Mouse (Mus musculus): ENCODE data around the gene Cd300ld5. TPM values are rescaled to one million over a fixed set of nuclear protein-coding genes. Genes with fewer than 3 reads are reported as not detected.
"Not testable (repeated sequence)": the region's sequence is repeated elsewhere in the genome, so short reads cannot be mapped to it uniquely, and the experiment has no call there.

The Cd300ld5 gene
- total RNA-seq (2015): 1.1 TPM in 1 of 2 replicates, not detected in the other
- not detected in 2 replicates for total RNA-seq (2017)

DNA sequence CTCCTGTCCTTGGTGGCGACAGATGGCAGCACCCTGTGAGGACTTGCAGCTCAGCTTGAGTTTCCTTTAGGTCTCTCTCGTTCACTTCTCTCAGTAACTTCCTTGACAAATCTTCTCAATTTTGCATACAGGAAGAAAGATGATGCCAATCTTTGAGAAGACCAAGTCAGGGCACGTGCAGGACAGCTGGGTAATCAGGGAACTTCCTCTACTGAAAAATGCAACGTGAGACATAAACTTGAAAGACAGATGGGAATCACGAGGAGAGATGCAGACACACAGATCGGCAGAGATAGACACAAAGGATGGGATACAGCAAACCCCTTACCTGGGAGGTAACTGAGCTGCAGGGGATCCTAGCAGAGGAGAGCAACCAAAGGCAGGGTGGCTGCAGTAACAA is at the start of gene Cd300ld5:
Gene Cd300ld5, minus strand, starts transcription at position 101 of the 400 bp plus-strand sequence.
- ATAC-seq (ENCODE audit: poor library complexity, severe bottlenecking): not testable (repeated sequence)

DNA sequence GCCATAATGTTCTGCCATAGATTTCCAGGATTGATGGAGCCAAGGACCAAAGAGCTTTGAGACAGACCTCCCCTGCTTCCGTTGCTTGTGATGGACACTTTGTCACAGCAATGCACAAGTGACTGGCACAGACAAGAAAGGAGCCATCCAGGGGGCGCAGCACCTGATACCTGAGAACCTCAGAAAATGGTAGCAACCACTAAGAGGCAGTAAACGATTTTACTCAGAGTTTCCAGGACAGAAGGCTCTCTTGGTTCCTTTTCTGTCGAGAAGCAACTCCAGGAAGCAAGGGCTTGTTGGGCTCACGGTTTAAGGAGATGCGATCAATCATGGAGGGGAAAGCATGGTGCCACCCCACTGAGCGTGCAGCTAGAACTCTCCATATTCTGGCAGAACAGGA is 48.6 kb upstream of the Cd300ld5 start:
- ATAC-seq (ENCODE audit: poor library complexity, severe bottlenecking): no peak

DNA sequence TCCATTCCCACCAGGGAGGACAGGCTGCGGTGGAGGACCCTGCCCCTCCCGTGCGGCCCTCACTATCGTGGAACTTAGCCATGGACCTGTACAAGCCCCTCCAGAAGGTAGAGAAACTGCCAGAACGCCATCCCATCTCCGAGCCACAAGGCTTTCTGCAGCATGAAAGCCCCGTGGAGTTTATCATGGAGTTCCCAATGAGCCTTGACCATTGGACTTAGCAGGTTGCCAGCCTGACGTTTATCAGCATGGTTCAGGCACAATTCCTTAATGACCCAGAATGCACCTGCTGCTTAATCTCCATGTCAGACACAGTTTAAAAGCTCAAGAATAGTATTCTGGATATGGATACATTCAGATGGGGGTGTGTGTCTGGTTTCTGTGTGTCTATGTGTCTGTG is 47.5 kb upstream of the Cd300ld5 start:
- no peak for ATAC-seq (ENCODE audit: poor library complexity, severe bottlenecking)

DNA sequence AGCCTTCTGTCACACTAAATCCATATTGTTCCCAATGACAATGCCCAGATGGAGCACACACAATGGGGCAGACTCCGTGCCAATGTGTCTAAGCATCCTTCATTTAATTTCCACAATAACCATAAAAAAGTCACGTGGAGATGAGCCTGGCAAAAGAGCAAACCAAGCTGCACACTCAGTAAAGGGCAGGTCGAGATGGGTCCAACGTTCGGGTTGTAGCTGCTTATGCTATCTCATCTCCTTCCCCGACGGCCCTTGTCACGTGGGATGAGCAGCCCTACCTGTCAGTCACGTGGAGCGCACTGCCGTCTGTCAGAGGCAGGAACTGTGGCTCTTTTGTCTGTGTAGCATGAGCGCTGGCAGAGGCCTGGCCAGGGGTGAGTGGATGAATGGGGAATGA is 47.0 kb upstream of the Cd300ld5 start:
- ATAC-seq (ENCODE audit: poor library complexity, severe bottlenecking): no peak

DNA sequence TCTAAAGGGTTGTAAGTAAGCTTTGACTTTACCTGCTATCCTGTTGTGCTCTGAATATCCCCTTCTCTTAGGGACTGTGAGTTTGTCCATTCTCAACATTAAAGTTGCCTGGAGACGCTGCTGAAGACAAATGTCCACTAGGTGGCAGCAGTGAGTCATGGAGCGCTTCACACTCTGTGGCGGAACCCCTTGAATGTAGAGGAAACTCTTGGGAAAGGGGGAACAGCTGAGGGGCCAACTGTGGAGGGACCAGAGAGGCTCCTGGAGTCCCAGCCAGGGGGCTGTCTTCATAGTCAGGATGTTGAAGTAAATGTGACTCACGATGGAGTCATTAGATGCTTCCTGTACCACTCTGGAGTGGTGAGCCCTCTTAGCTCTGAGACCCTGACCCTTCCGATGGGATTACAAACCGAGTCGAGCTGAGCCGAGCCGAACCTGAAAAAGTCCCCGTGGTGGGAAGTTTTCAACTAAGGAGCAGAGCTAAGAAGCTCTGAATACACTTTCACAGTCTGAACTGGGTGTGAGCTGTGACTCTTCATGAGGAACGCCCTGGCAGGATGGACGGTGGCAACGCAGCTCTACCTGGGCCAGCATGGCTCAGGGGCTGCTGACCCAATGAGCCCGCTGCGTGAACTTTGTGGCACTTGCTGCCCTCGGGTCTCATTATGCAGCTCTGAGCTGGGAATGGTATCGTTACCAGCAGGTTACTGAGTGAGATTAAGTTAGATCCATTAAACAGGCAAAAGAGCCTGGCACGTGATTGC is 46.0 kb upstream of the Cd300ld5 start:
- ATAC-seq (ENCODE audit: poor library complexity, severe bottlenecking): peak; percentile 76

DNA sequence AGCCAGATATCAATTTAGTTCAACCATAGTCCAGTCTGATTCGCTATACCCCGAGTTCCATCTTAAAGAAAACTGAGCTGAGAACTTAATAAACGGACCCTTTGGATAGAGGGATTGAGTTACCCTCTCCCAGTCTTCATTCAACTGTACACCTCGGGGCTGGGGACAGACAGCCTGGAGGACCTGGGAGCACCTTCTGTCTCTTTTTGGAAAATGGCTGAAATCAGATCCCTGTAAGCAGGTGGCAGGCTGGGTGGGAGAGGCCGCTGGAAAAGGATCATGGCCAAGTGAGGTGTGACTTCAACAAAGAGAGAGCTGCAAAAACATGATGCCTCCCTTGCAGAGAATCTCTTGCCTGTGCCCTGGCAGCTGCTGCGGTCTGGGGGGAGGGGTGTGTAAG is 44.6 kb upstream of the Cd300ld5 start:
- no peak for ATAC-seq (ENCODE audit: poor library complexity, severe bottlenecking)

DNA sequence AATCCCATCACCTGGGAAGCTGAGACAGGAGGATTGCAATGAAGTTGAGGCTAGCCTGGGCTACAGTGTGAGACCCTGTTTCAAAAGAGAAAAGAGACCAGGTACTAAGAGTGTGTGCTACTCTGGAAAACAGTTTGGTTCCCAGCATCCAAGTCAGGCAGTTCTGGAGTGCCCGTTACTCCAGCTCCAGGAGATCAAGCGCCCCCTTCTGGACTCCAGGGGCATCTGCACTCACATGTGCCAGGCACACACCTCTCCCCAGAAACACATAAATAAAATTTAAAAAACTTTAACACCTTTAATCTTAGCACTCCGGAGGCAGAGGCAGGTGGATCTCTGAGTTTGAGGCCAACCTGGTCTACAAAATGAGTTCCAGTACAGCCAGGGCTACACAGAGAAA is 43.8 kb upstream of the Cd300ld5 start:
- ATAC-seq (ENCODE audit: poor library complexity, severe bottlenecking): no peak

DNA sequence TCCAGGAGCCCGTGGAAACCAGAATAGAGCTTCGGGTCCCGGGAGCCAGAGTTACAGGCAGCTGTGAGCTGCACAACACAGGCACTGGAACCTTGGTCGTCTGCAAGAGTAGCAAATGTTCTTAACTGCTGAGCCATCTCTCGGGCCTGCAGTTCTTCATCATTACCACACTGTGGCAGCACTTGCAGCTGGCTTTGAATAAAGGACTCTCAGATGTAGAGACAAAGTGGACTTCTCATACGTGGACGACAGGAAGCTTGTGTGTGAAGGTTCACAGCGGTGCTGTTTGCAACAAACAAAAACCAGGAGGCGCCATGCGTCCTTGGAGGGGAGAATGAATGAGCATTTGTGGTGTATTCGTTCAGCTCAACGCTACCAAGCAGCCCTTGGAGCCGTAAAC is 43.3 kb upstream of the Cd300ld5 start:
- ATAC-seq (ENCODE audit: poor library complexity, severe bottlenecking): peak; percentile 86

DNA sequence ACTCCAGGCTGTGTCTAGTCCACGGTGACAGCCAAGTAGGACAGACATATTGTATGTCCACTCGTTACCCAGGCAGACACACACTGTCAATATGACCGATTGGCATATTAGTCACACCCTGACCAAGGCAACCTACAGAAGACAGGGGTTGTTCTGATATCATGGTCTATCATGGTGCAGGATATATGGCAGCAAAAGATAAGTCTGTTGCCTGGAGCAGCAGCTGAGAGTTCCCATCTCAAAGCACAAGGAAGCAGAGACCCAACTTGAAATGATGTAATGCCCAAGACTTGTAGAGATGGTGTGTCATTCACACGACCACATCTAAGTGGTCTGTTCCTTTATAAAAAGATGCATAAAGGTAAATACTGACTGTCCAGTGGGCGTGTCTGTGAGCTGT is 41.1 kb upstream of the Cd300ld5 start:
- ATAC-seq (ENCODE audit: poor library complexity, severe bottlenecking): no peak

DNA sequence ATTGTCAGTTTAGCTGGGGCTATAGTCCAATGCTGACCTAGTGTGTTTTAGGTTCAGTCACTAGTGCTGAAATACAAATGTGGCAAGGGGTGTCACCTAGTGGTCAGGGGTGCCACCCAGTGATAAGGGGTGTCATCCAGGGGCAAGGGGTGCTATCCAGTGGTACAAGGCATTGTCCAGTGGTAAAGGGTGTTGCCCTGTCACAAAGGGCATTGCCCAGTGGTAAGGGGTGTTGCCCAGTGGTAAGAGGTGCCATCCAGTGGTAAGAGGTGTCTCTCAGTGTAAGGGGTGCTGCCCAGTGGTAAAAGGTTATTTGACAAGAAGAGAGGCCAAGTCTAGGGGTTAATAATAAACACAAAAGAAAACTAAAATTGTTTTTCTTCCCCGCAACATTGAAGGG is 39.9 kb upstream of the Cd300ld5 start:
- peak; percentile 27; the same call in 1 of the 2 replicates for ATAC-seq (ENCODE audit: poor library complexity, severe bottlenecking)

DNA sequence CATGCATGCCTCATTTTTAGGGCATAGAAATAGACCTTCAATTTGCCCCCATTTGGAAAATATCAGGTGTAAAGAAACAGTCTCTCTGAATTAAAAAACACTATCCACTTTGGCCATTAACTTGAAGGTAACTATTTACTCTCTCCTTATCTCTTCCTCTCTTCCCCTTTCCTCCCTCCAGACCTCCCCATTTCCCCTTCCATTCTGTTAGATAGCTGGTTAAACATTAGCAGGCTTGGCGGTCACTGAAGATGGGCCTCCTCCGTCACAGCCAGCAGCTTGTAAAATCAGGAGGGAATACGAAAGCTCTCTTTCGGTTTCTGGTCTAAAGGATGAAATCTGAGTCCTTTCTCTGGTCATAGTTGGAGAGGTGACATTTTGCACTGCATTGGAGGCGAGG is 38.3 kb upstream of the Cd300ld5 start:
- no peak for ATAC-seq (ENCODE audit: poor library complexity, severe bottlenecking)

DNA sequence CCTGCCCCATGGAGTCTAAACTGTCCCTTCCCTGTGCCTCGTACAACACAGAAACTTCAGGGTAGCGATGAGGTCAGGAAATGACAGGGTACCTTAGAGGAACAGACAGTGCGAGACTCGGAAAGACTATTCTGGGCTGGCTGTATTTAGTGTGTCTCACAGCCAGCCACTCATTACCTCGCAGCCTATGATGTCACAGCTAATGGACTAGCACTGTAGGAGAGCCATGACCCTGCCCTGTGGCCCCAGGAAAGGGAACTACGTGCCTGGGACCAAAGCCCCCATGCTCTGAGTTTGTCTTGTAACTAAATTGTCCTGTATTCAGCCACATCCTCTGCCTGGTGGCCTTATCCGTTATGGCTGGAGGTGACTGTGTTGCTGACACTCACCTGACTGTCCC is 37.8 kb upstream of the Cd300ld5 start:
- no peak for ATAC-seq (ENCODE audit: poor library complexity, severe bottlenecking)

DNA sequence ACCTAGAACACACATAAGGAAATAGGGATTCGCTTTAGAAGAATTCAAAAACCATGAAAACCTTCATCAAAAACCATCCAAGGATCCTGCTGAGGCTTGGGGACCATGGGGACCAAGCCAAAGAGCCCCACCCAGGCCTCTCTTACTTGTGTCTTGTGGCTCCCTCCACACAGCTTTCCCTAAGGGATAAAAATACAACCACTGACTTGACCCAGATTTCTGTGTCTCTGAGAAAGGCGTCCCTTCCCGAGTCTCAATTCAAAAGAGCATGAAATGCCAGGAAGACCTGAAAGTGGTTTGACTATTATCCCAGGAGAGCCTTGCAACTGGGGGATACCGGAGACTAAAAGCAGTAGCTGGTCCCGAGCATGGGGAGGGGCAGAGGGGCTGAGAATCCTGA is 35.4 kb upstream of the Cd300ld5 start:
- no peak for ATAC-seq (ENCODE audit: poor library complexity, severe bottlenecking)

DNA sequence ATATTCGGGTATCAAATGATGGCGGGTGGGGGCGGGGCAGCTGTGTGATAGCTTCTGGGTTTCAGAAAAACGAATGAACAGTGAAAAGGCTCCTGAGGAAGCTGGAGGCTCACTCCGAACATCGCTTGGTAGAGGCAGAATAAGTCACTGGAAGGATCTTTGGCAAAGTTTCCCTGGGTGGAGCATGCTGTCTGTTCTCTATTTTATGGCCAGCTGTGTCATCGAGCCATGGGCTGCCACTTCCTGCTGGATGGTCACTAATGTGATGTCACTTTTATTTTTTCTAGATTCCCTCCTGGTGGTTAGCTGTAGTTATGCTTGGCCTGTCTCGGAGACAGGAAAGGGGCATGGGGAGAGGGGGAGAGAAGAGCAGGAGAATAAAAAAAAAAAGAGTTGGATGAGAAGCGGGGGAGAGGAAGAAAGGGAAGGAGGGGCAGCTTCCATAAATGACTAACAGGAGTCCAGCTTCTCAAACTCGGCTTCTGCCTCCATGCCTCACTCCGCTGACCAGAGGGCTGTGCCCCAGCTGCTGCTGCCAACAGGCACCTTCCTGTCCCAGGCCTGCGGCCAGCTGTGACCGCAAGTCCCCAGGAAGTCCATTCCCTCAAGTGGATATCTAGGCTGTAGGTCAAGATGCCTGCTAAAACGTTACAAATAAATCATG is 34.2 kb upstream of the Cd300ld5 start:
- peak; percentile 71 for ATAC-seq (ENCODE audit: poor library complexity, severe bottlenecking)

DNA sequence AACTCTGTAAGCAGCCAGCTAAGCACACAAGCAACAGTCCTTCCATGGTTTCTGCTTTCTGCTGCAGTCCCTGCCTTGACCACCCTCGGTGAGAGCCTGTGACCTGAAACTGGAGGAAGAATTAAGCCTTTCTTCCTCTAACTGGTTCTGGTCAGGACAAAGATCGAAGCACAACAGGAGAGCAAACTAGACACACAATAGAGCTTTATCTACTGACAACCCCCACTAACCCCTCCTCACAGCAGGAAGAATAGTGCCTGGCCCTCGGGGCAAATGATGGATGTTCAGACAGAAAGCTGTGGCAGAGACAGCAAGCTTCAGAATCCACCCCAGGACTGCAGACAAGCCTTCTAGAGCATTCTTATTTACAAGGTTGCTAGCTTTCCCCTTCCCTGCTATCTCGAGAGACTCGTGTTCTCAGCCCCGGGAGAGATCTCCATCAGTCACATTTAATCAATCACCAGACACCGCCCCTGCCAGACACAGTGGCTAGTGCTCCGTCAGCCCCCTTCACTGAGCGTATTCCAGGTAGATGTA is 33.5 kb upstream of the Cd300ld5 start:
- ATAC-seq (ENCODE audit: poor library complexity, severe bottlenecking): no peak

DNA sequence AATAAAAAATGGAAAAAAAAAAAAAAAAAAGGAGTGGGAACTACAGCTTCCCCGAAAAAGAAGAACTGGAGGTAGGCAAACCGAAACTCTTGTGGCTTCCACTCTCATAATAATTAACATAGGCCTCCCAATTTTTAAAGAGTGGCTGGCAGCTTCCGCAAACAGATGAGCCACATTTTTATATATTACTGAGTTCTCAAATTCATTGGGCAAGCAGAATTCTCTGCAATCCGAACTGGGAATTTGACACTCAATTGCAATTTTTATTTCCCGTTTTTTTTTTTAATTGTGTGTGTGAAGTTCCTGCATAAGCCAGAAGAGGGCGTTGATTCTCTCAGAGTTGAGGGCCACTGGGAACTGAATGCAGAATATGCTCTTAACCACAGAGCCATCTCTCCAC is 29.2 kb upstream of the Cd300ld5 start:
- peak; percentile 65 for ATAC-seq (ENCODE audit: poor library complexity, severe bottlenecking)

DNA sequence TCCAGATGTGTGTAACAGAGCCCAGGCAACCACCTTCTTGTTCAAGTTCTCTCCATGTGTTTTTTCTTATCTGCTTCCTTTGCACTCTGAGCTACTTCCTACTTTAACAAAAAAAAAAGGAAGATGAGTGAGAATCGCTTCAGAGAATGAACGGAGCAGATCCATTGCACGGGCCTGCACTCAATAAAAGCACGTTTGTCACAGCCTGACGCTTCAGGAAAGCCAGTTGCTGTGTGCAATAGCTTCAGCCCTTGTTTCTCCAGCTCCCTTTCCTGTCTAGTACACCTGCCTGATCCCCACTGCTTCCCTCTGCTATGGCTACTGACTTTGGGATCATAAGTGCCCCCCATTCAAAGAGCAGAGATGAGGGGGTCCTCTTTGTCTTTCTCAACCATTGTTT is 24.5 kb upstream of the Cd300ld5 start, which contains the start of gene Cd300e:
Gene Cd300e, minus strand, starts transcription at position 101 of the 400 bp plus-strand sequence.
- no peak for ATAC-seq (ENCODE audit: poor library complexity, severe bottlenecking)

DNA sequence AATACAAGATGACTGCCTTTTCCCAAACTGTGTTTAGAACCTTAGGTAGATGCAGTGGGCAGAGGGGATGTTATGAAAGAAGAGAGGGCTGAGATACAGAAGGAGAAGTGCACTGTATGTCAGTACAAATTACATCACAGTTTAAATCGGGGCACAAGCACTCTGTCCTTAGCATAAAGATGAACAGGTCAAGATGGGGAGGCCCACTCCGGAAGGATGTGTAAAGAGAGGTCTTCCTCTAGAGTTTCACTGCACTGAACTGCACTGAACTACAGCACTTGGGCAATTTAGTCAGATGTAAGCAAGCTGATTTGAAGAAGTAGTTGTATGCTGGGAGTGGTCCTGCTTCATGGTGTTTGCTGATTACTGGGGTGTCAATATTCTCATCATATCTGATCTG is 22.2 kb upstream of the Cd300ld5 start:
- ATAC-seq (ENCODE audit: poor library complexity, severe bottlenecking): peak; percentile 88

DNA sequence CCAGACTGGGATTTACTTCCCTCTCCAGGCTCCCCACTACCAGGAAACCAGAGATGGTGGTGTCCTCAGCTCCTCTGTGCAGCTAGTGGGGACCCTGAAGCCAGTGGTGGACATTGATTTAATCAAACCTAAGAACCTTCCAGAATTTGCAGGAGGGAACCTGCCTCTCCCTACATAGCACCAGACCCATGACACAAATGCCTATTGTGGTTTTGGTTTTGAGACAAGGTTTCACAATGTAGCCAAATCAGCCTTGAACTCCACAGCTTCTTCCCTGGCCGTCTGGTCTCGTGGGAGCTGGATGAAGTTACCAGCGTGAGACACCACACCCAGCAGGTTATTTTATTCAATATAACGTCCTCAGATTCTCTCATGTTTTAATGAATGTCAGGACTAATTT is 21.1 kb upstream of the Cd300ld5 start:
- no peak for ATAC-seq (ENCODE audit: poor library complexity, severe bottlenecking)

DNA sequence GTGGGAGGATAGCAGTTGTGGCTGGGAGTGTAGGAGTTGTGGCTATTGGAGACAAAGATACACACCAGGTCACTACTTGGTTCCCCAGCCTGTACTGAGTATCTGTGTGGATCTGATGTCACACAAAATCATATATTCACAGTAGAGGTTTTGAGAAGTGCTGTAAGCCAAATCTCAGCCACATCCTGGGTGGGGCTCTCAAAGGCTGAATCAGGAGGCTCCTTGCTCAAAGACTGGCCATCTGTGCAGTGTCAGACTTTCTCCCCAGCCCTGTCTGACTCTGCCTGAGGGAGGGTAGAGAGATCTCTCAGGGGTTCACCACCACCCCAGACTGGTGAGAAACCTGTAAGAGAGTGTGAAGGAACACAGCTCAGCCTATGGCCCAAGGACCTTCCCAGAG is 17.0 kb upstream of the Cd300ld5 start:
- ATAC-seq (ENCODE audit: poor library complexity, severe bottlenecking): peak; percentile 55

DNA sequence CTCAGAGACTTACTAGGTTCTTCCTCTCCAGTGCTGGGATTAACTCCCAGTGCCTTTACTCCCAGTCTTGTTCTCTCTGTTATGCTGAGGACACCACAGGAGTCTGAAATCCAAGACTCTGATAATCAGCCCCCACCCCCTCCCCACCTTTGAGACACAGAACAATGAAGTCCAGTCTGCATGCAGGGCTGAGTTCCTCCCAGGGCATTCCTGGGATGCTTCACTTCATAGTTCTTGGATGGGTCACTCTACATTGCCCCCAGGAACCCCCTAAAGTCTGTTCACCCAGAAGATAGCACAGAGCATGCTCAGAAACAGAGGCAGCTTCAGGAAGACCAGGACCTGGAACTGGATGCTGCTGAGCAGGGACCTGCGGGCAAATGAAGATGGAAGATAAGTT is 15.4 kb upstream of the Cd300ld5 start:
- ATAC-seq (ENCODE audit: poor library complexity, severe bottlenecking): no peak

DNA sequence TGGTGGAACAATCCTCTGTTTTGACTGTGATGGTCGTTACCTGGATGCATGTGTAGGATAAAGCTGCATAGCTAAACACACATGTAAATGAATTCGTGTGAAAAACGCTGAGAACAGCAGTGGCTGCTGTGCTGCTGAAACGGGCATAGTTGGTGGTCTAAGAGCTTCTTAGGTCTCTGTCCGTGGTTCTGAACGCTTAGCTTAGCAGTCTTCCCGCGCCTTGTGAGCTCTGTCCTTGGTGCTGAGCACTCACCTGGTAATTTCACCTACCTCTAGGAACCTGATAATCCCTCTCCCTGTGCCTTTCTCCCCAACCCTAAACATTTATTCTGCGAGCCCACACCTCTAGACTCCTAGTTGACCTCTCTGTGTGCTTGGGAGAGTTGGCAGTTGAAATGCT is 14.6 kb upstream of the Cd300ld5 start:
- ATAC-seq (ENCODE audit: poor library complexity, severe bottlenecking): no peak

Data from megakaryocyte, adult 5-6 weeks (primary cell).